Mouse (Mus musculus): ENCODE data around the gene Tpo. TPM values are rescaled to one million over a fixed set of nuclear protein-coding genes. Genes with fewer than 3 reads are reported as not detected.

Tpo gene
- polyA plus RNA-seq, 1 experiment from 2014 or later: 0.24 TPM

DNA sequence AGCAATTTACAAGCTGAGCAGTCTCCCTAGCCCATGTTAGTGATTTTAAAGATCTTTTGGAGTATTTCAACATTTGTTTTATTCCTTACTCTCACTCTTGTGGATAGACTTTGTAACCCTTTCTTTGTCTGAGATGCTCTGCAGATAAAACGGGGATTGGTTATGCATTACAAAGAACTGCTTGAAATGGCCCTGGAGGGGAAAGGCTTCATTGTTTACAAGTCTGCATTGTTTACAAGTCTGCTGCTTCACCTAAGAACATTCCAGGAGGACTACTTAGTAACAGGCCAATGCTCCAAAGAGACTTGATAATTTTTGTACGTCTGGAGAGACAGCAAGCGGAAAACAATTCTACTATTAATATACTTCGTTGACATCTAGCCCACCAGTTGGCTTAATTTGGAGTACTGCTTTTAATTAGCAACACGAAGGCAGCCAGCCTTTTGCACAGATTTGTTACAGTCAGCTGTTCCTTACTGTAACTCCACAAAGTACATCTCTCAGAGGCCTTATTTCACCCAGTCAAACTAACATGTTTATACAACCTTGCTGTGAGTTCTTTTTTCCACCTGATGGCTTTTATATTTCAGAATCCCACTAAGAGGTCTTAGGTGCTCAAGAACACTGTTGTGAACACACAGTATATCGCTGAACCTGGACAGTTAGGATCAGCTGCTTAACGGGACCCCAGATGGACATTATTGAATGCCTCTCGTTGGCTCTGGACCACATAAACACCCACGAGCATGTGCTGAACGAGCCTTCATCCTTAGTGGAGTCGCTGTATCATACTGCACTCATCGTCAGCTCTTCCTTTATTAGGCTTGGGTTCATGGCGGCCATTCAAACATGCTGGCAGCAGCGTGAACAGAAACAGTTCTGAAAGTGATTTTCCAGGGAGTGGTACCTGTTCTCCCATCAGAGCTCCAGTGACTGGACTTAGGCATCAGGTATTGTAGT lies 22.5 kb downstream of the Tpo start:
- Histone ChIP-seq H3K9me3 (replicated peaks; ENCODE audit: control insufficient read depth, low read length, poor library complexity, severe bottlenecking) (no peaks in the 10 kb centered on the region), H3K36me3 (ENCODE audit: control insufficient read depth, insufficient read depth, low read length) (no peaks in the 10 kb centered on the region), H3K4me2 (ENCODE audit: low read length) (no peak overlapping the region), H3K4me1 (ENCODE audit: control insufficient read depth, insufficient read depth, low read length) (0 out of 2 replicates have a peak, but pooled peaks cover 2% of the 10 kb centered on the region), H3K4me3 (ENCODE audit: low read depth, low read length) (no peak overlapping the region), H3K9ac (ENCODE audit: low read depth, low read length) (no peak overlapping the region), H3K27me3 (ENCODE audit: control insufficient read depth, insufficient read depth, low read depth, low read length) (no peaks in the 10 kb centered on the region; the same call in 1 of the 2 replicates), H3K27ac (ENCODE audit: low read length) (no peak overlapping the region)
- 74% methylated on average over 14 of the region's 14 CpGs for WGBS
- ATAC-seq: no peak

DNA sequence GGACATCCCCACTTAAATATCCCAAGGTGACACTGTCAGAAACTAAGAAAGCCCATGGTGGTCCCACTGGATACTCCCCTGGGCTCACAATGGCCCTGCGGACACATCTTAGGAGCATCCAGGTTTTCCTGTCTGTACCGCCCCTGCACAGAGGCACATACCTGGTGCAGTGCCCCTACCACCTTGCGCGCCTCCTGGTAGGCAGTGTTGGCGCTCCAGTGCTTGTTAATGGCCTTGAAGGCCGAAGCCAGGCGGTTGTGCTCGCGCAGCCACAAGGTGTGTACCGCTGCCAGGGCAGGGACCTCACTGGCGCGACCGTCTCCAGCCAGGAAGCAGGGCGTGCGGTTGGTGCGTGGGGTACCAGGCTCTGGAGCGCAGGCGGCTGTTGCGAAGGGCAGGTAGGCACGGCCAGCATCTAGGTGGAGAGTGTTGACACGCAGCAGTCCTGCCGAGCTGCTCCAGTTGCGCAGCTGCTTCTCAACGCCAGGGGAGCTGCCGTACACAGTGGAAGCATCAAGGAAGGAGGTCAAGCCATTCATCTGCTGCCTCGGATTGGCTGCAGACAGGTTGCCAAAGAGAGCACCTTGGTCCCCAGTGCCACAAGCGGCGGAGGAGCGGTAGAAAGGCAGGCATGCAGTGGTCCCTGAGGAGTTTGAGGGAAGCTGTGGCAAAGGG lies 29.4 kb downstream of the Tpo start:
- peak overlapping the region; percentile 42 for H3K4me2 ChIP-seq (ENCODE audit: low read length)
- no peaks in the 10 kb centered on the region for H3K9me3 ChIP-seq (replicated peaks; ENCODE audit: control insufficient read depth, low read length, poor library complexity, severe bottlenecking)
- ATAC-seq: peak; percentile 67; the same call in 1 of the 2 replicates
- H3K4me1 ChIP-seq (ENCODE audit: control insufficient read depth, insufficient read depth, low read length): no peaks in the 10 kb centered on the region; the same call in 1 of the 2 replicates
- H3K27me3 ChIP-seq (ENCODE audit: control insufficient read depth, insufficient read depth, low read depth, low read length): no peaks in the 10 kb centered on the region
- H3K4me3 ChIP-seq (ENCODE audit: low read depth, low read length): no peak overlapping the region
- H3K9ac ChIP-seq (ENCODE audit: low read depth, low read length): no peak overlapping the region; the same call in 1 of the 2 replicates
- no peak overlapping the region for H3K27ac ChIP-seq (ENCODE audit: low read length)
- H3K36me3 ChIP-seq (ENCODE audit: control insufficient read depth, insufficient read depth, low read length): no peaks in the 10 kb centered on the region
- WGBS: 43% methylated on average over 29 of the region's 29 CpGs

DNA sequence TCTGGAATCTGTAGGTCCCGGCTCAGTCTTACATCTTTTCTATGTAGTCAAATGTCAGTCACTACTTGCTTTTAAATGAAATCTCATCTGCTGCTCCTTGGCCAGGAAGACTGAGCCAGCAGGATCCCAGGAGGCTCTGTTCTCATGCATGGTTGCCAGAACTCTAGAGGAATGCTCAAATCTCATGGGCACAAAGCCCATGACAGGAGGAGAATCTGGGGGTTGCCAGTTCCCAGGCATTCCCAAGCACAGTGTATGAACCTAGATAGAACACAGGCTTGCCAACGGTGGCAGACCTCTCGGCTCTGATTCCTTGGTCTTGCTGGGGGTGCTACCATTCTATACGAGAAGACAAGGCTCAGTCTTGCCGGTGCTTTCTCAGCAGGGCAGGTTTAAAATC lies 40.3 kb downstream of the Tpo start:
- ATAC-seq: no peak
- H3K4me1 ChIP-seq (ENCODE audit: control insufficient read depth, insufficient read depth, low read length): no peaks in the 10 kb centered on the region
- no peaks in the 10 kb centered on the region for H3K9me3 ChIP-seq (replicated peaks; ENCODE audit: control insufficient read depth, low read length, poor library complexity, severe bottlenecking)
- H3K27ac ChIP-seq (ENCODE audit: low read length): no peak overlapping the region
- H3K4me3 ChIP-seq (ENCODE audit: low read depth, low read length): no peak overlapping the region
- 87% methylated on average over 5 of the region's 5 CpGs for whole genome bisulfite sequencing
- H3K27me3 ChIP-seq (ENCODE audit: control insufficient read depth, insufficient read depth, low read depth, low read length): no peaks in the 10 kb centered on the region
- no peaks in the 10 kb centered on the region for H3K36me3 ChIP-seq (ENCODE audit: control insufficient read depth, insufficient read depth, low read length)
- H3K4me2 ChIP-seq (ENCODE audit: low read length): no peak overlapping the region
- H3K9ac ChIP-seq (ENCODE audit: low read depth, low read length): no peak overlapping the region

DNA sequence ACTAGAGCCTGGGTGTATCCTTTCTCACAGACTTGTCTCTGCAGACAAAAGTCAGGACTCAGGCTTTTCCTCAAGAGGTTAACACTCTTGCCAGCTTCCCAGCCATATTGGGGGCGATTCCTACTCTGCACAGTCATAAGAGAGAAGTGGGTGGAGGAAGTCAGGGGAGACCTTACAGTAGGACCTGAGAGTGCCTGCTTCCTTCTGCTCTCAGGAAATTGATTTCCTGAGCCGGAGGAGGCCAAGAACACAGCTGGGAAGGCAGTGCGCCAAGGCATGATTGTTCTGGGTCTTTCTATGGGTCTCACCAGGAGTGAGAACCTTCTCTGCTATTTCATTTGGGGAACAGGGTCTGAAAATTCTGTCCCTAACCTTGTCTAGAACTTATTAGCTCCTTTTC lies 48.5 kb downstream of the Tpo start:
- Histone ChIP-seq H3K4me3 (ENCODE audit: low read depth, low read length) (no peak overlapping the region), H3K4me1 (ENCODE audit: control insufficient read depth, insufficient read depth, low read length) (no peaks in the 10 kb centered on the region), H3K27ac (ENCODE audit: low read length) (no peak overlapping the region), H3K9me3 (replicated peaks; ENCODE audit: control insufficient read depth, low read length, poor library complexity, severe bottlenecking) (peaks cover 9% of the 10 kb centered on the region; the same call in 1 of the 2 replicates), H3K36me3 (ENCODE audit: control insufficient read depth, insufficient read depth, low read length) (no peaks in the 10 kb centered on the region), H3K4me2 (ENCODE audit: low read length) (no peak overlapping the region), H3K27me3 (ENCODE audit: control insufficient read depth, insufficient read depth, low read depth, low read length) (no peaks in the 10 kb centered on the region), H3K9ac (ENCODE audit: low read depth, low read length) (no peak overlapping the region)
- no peak for ATAC-seq
- WGBS: 87% methylated on average over 3 of the region's 3 CpGs

DNA sequence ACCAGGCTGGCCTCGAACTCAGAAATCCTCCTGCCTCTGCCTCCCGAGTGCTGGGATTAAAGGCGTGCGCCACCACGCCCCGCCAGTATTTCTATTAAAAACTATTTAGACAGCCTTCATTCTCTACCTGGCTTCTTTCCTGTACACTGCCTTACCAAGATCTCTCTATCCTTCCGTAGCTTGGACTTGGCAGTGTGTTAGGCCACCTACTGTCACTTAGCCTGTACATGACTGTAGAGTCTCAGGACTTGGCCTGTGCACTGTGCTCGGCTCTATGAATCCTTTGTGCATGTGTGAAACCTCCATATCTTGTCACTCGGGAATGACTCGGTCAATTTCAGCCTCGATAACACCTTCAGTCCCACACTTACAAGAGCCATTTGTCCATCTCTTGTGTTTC lies 55.4 kb downstream of the Tpo start:
- no peak overlapping the region for H3K4me3 ChIP-seq (ENCODE audit: low read depth, low read length)
- H3K36me3 ChIP-seq (ENCODE audit: control insufficient read depth, insufficient read depth, low read length): no peaks in the 10 kb centered on the region
- WGBS: 98% methylated on average over 10 of the region's 11 CpGs
- H3K4me1 ChIP-seq (ENCODE audit: control insufficient read depth, insufficient read depth, low read length): no peaks in the 10 kb centered on the region
- no peak overlapping the region for H3K9ac ChIP-seq (ENCODE audit: low read depth, low read length)
- no peaks in the 10 kb centered on the region for H3K27me3 ChIP-seq (ENCODE audit: control insufficient read depth, insufficient read depth, low read depth, low read length)
- no peak overlapping the region for H3K4me2 ChIP-seq (ENCODE audit: low read length)
- peaks cover 9% of the 10 kb centered on the region; the same call in 1 of the 2 replicates for H3K9me3 ChIP-seq (replicated peaks; ENCODE audit: control insufficient read depth, low read length, poor library complexity, severe bottlenecking)
- ATAC-seq: no peak
- H3K27ac ChIP-seq (ENCODE audit: low read length): no peak overlapping the region

DNA sequence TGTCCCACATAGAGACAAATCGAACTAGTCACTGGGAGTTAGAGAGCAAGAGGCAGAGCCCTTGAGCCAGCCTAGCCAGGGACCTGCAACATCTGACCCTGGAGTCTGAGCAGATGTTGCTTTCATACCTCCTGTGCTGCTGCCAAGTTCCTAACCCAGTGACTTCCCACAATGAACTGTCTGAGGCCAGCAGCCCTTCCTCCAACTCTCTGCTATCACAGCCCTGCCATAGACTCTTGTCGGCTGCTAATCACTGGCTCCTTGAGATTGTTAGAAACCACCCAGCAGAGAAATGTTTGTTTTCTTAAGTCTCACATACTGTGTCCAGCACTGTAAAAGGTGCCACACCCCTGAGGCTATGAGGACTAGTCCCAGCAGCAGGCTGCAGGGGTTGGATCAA lies 56.1 kb downstream of the Tpo start:
- no peaks in the 10 kb centered on the region for H3K27me3 ChIP-seq (ENCODE audit: control insufficient read depth, insufficient read depth, low read depth, low read length)
- H3K4me2 ChIP-seq (ENCODE audit: low read length): no peak overlapping the region
- H3K4me3 ChIP-seq (ENCODE audit: low read depth, low read length): no peak overlapping the region
- H3K27ac ChIP-seq (ENCODE audit: low read length): no peak overlapping the region
- no peak overlapping the region for H3K9ac ChIP-seq (ENCODE audit: low read depth, low read length)
- WGBS: 68% methylated on average over 2 of the region's 2 CpGs
- H3K4me1 ChIP-seq (ENCODE audit: control insufficient read depth, insufficient read depth, low read length): no peaks in the 10 kb centered on the region
- ATAC-seq: no peak
- no peaks in the 10 kb centered on the region for H3K36me3 ChIP-seq (ENCODE audit: control insufficient read depth, insufficient read depth, low read length)
- peaks cover 9% of the 10 kb centered on the region; the same call in 1 of the 2 replicates for H3K9me3 ChIP-seq (replicated peaks; ENCODE audit: control insufficient read depth, low read length, poor library complexity, severe bottlenecking)

DNA sequence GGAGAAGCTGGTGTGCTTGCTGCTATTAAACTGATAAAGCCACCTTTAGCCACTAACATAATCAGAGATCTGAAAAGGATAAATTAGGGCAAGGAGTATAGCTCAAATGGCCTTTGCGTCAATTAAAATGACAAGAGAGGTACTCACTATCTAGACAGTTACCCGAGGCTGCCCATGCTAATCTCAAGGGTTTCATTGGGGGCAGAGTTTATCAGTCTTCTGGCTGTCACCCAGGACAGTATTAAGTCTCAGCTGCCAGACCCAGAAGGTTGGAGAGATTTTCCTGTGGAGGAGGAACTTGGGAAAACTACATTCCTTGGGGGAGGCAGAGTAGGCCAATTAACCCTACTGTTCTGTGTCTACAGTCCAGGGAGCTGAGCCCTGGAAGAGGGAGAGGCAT lies 63.1 kb downstream of the Tpo start:
- Histone ChIP-seq H3K4me2 (ENCODE audit: low read length) (no peak overlapping the region), H3K27ac (ENCODE audit: low read length) (no peak overlapping the region), H3K9ac (ENCODE audit: low read depth, low read length) (no peak overlapping the region), H3K4me1 (ENCODE audit: control insufficient read depth, insufficient read depth, low read length) (no peaks in the 10 kb centered on the region), H3K9me3 (replicated peaks; ENCODE audit: control insufficient read depth, low read length, poor library complexity, severe bottlenecking) (no peaks in the 10 kb centered on the region), H3K27me3 (ENCODE audit: control insufficient read depth, insufficient read depth, low read depth, low read length) (no peaks in the 10 kb centered on the region), H3K4me3 (ENCODE audit: low read depth, low read length) (no peak overlapping the region), H3K36me3 (ENCODE audit: control insufficient read depth, insufficient read depth, low read length) (no peaks in the 10 kb centered on the region)
- no peak for ATAC-seq
- 82% methylated on average over 2 of the region's 2 CpGs for WGBS

DNA sequence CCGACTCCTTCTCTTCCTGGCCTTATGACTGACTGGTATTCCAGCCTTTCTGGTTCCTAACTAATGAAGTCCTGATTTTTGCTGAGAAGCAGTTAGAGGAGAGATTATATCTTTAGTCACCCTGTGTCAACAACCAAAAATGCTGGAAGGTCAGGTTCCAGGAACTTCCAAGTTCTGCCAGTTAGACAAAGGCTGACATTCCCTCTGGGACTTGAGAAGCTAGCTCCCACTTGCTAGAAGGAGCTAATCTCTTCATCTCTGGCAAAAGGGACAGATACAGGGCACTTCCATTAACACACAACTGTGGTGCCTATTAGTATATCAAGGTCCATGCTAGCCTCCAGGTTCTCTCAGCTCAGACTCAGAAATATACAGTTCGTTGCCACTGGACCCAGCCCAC lies 64.6 kb downstream of the Tpo start:
- WGBS: 90% methylated on average over 2 of the region's 2 CpGs
- Histone ChIP-seq H3K4me3 (ENCODE audit: low read depth, low read length) (no peak overlapping the region), H3K36me3 (ENCODE audit: control insufficient read depth, insufficient read depth, low read length) (no peaks in the 10 kb centered on the region), H3K27me3 (ENCODE audit: control insufficient read depth, insufficient read depth, low read depth, low read length) (no peaks in the 10 kb centered on the region), H3K27ac (ENCODE audit: low read length) (no peak overlapping the region), H3K9ac (ENCODE audit: low read depth, low read length) (no peak overlapping the region), H3K9me3 (replicated peaks; ENCODE audit: control insufficient read depth, low read length, poor library complexity, severe bottlenecking) (no peaks in the 10 kb centered on the region), H3K4me1 (ENCODE audit: control insufficient read depth, insufficient read depth, low read length) (no peaks in the 10 kb centered on the region), H3K4me2 (ENCODE audit: low read length) (no peak overlapping the region)
- no peak for ATAC-seq

DNA sequence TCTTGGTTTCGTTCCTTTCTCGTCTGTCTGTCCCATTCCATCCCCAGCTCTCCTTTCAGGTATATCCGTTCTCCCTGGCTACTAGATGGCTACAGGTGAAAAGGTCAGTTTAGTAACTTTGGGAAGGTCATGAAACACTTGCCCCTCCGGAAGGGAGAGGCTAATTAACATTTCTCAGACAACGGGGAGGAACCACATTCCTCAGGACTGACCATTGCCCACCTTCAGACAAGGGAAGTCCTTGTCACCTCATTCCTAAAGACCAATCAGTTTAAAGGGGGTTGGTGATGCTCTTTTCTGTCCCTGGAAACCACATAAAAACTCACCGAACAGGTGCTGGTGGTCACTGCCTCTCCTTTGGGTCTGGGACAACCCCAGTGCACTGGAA lies 70.3 kb downstream of the Tpo start:
- no peak for ATAC-seq
- WGBS: 42% methylated on average over 6 of the region's 6 CpGs

More for the DNA sequence above, 70.3 kb downstream of the Tpo start:
- Histone ChIP-seq H3K4me1 (ENCODE audit: control insufficient read depth, insufficient read depth, low read length) (no peaks in the 10 kb centered on the region), H3K9me3 (replicated peaks; ENCODE audit: control insufficient read depth, low read length, poor library complexity, severe bottlenecking) (no peaks in the 10 kb centered on the region), H3K4me2 (ENCODE audit: low read length) (no peak overlapping the region), H3K4me3 (ENCODE audit: low read depth, low read length) (no peak overlapping the region), H3K27ac (ENCODE audit: low read length) (no peak overlapping the region), H3K36me3 (ENCODE audit: control insufficient read depth, insufficient read depth, low read length) (no peaks in the 10 kb centered on the region), H3K27me3 (ENCODE audit: control insufficient read depth, insufficient read depth, low read depth, low read length) (no peaks in the 10 kb centered on the region), H3K9ac (ENCODE audit: low read depth, low read length) (no peak overlapping the region)
